Mouse (Mus musculus): ENCODE data around the gene Misp. TPM values are rescaled to one million over a fixed set of nuclear protein-coding genes. Genes with fewer than 3 reads are reported as not detected.

Gene Misp
- total and polyA plus RNA-seq, 3 experiments, result not detected

GRCm38 (mm10) chr10:79849941-79850628 is 29.3 kb downstream of the Misp start:
- Histone ChIP-seq H3K27ac (ENCODE audit: insufficient read depth, low read depth) (no peak overlapping the region), H3K4me2 (ENCODE audit: insufficient read depth, low read depth, poor library complexity, severe bottlenecking) (no peak overlapping the region), H3K4me3 (replicated peaks in 1 of 3; ENCODE audit: low read depth in 2 of 3, low read length in 2 of 3, poor library complexity in 1 of 3) (no peak overlapping the region), H3K9me3 (replicated peaks; ENCODE audit: low read length) (no peaks in the 10 kb centered on the region), H3K4me1 (ENCODE audit: control insufficient read depth in 1 of 2, insufficient read depth in 2 of 2) (peaks cover 9 to 34% of the 10 kb centered on the region in 2 experiments), H3K27me3 (replicated peaks) (no peaks in the 10 kb centered on the region), H3K36me3 (replicated peaks in 1 of 2; ENCODE audit: control insufficient read depth in 1 of 2, insufficient read depth in 1 of 2, low read length in 1 of 2) (peaks cover 0 to 4% of the 10 kb centered on the region in 2 experiments), H3K79me2 (replicated peaks; ENCODE audit: control insufficient read depth, extremely low read depth, insufficient read depth, poor library complexity, severe bottlenecking) (peaks cover 5% of the 10 kb centered on the region), H3K9ac (ENCODE audit: insufficient read depth, low read depth) (no peak overlapping the region)
- in situ Hi-C loops (cut with MboI; ENCODE audit: low pct_ligation_motif_present, low pct_unique_long_range_greater_than_20kb, low sequenced_read_pairs), result no loop called here
- DNase-seq (ENCODE audit: extremely low read depth), result no peak
- dilution Hi-C loops (cut with MboI; ENCODE audit: extremely low pct_ligation_motif_present, extremely low pct_unique_long_range_greater_than_20kb, low sequenced_read_pairs), result no loop called here
- TF ChIP-seq UBTF (IDR thresholded peaks at IDR 0.05; ENCODE audit: low read depth, low read length), result no peak
- TF ChIP-seq JUN (IDR thresholded peaks at IDR 0.05; ENCODE audit: insufficient read depth, low read depth, low read length), result no peak
- no peak for TF ChIP-seq ZC3H11A (IDR thresholded peaks at IDR 0.05; ENCODE audit: low read depth, low read length)
- TF ChIP-seq E2F4 (IDR thresholded peaks at IDR 0.05; ENCODE audit: insufficient replicate concordance, low read depth, low read length), result no peak
- no peak for TF ChIP-seq JUND (conservative IDR thresholded peaks at IDR 0.05; ENCODE audit: low read depth, low read length)
- no peak for TF ChIP-seq CHD2 (IDR thresholded peaks at IDR 0.05; ENCODE audit: low read length)
- TF ChIP-seq MEF2A (IDR thresholded peaks at IDR 0.05; ENCODE audit: borderline replicate concordance, low read depth, low read length), result no peak
- no peak for TF ChIP-seq NELFE (IDR thresholded peaks at IDR 0.05; ENCODE audit: low read depth, low read length)
- no peak for TF ChIP-seq ZMIZ1 (IDR thresholded peaks at IDR 0.05; ENCODE audit: low read depth, low read length)

GRCm38 (mm10) chr10:79851653-79852052 is 30.9 kb downstream of the Misp start:
- DNase-seq (ENCODE audit: extremely low read depth), result no peak
- Histone ChIP-seq H3K27ac (ENCODE audit: insufficient read depth, low read depth) (peak overlapping the region; percentile 96), H3K36me3 (replicated peaks in 1 of 2; ENCODE audit: control insufficient read depth in 1 of 2, insufficient read depth in 1 of 2, low read length in 1 of 2) (peaks cover 4 to 12% of the 10 kb centered on the region in 2 experiments), H3K4me1 (ENCODE audit: control insufficient read depth in 1 of 2, insufficient read depth in 2 of 2) (peaks cover 9 to 38% of the 10 kb centered on the region in 2 experiments), H3K4me2 (ENCODE audit: insufficient read depth, low read depth, poor library complexity, severe bottlenecking) (peak overlapping the region; percentile 84), H3K79me2 (replicated peaks; ENCODE audit: control insufficient read depth, extremely low read depth, insufficient read depth, poor library complexity, severe bottlenecking) (peaks cover 21% of the 10 kb centered on the region), H3K27me3 (replicated peaks) (no peaks in the 10 kb centered on the region), H3K9ac (ENCODE audit: insufficient read depth, low read depth) (peak overlapping the region; percentile 97), H3K9me3 (replicated peaks; ENCODE audit: low read length) (no peaks in the 10 kb centered on the region), H3K4me3 (replicated peaks in 1 of 3; ENCODE audit: low read depth in 2 of 3, low read length in 2 of 3, poor library complexity in 1 of 3) (peak overlapping the region; percentile 3 to 90 (median 51))
- TF ChIP-seq JUND (conservative IDR thresholded peaks at IDR 0.05; ENCODE audit: low read depth, low read length) (no peak), MAZ (IDR thresholded peaks at IDR 0.05; ENCODE audit: low read depth, low read length) (0 out of 2 replicates have a peak, but pooled peaks have one; percentile 23), MXI1 (IDR thresholded peaks at IDR 0.05; ENCODE audit: low read depth, low read length) (0 out of 2 replicates have a peak, but pooled peaks have one; percentile 34), MYC (IDR thresholded peaks at IDR 0.05; ENCODE audit: low read depth, low read length) (0 out of 2 replicates have a peak, but pooled peaks have one; percentile 9)
- dilution Hi-C loops (cut with MboI; ENCODE audit: extremely low pct_ligation_motif_present, extremely low pct_unique_long_range_greater_than_20kb, low sequenced_read_pairs) (no loop called here), in situ Hi-C loops (cut with MboI; ENCODE audit: low pct_ligation_motif_present, low pct_unique_long_range_greater_than_20kb, low sequenced_read_pairs) (no loop called here)

All from CH12.LX (cell line).